Mouse (Mus musculus): ENCODE data around the gene Tars. TPM values are rescaled to one million over a fixed set of nuclear protein-coding genes. Genes with fewer than 3 reads are reported as not detected.

Gene Tars
- total RNA-seq (2021) = 10 to 100 TPM; 24.5 to 27.3 TPM
- long read RNA-seq, experiment 1, full-length matches to known transcripts = 18 of 24 reads
- long read RNA-seq, experiment 1, partial matches to known transcripts = 3 of 24 reads
- long read RNA-seq, experiment 1, other reads (novel, unspliced or antisense) = 3 of 24 reads
- long read RNA-seq, experiment 2, full-length matches to known transcripts = 25 of 33 reads
- long read RNA-seq, experiment 2, partial matches to known transcripts = 2 of 33 reads
- long read RNA-seq, experiment 2, other reads (novel, unspliced or antisense) = 6 of 33 reads

DNA sequence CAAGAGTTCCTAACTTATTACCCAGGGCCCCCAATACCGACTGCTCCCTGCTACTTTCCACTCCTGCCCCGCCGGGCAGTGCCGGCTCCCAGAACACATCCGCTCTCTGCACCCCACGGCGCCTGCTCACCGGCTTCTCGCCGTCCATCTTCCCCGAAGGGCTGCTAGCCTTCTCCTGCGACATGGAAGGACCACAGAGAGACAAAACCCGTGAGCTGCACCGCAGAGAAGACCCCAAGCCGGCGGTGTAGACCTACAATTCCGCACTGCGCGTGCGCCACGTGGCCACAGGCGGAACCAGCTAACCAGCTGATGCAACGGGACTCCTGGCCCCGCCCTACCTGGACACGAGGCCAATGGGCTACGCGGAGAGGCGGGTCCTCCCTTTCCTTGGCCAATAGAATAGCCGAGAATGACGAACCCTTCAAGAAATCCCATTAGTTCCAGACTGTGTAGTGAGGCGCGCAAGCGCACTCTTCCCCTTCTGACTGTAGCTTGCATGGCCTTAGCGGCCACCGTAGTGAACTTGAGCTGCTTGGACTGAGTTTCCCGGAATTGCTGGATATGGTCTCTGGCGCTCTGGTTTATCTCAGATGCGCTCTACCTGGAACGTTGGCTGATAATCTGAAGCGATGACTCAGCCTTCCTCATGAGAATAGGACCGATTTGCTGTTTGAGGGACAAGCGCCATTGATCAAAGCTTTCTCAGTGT is at the start of gene Tars:
Gene Tars (minus strand): TSS at position 310 of the 712 bp plus-strand sequence.
- DNase-seq = peak; percentile 96 to 97
- intact Hi-C loops (cut with DNase I) = loop anchor here (10.0 kb wide), 1 partner anchor 355 kb away; no protein-coding TSS in a partner anchor

DNA sequence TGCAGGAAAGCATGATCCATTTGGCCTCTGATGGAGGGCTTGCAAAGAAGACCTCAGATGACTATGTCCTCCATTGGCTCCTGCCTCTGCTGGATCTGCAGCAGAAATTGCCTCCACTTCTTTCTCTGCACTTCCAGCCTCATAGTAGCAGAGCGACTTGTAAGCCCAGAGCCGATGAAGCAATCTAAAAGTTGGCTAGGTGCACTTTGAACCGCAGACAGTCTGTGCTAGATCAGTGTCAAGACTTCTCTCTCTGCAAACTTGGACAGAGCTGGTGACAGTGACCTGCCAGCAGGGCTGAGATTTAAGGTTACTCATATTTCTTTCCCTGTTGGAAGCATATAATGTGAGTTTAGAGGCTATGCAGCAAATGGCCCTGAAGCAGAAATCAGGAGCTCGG is 37.9 kb upstream of the Tars start:
- peak; percentile 21 for DNase-seq
- intact Hi-C loops (cut with DNase I) = no loop called here

DNA sequence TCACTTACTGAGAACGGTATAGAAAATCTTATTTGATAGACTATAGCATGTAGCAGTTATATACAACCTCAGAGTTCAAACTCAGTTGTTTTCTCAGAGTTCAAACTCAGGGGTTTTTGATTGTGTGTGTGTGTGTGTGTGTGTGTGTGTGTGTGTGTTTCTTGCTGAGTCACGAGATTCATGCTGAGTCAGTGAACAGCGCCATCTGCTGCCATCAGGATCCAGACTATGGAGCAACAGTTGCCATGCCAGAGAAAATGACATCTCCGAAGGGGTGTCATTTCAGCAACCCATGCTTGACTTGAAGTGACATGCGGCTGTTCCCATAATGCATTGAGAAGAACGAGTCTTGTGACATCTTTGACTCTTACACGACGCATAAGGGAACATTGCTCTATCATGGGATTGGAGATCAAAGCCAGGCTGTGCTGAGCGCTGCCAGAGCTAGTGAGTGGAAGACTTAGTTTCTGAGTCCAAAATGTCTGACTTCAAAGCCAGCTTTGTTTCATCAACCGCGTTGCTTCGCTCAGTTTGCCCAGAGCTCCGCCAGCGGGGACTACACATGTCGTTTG is 37.3 kb upstream of the Tars start:
- intact Hi-C loops (cut with DNase I) = no loop called here
- DNase-seq = peak in 1 of 2 experiments; percentile 18

DNA sequence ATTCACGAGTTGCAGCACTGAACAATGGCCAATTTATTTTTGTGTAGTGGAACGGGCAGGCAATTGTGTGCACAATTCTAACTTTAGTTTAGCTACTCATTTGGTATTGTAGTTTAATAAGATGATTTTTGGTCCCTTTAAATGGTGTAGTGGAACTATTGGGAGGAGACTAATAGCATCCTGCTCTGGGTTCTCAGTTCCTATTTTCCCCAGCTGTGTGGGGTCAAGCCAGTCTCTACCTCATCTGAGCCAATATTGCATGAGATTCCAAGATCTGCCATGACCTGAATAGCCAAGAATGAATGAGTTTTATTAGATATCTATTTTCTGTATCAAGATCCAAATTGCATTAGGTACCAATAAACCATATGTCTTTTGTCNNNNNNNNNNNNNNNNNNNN is 27.4 kb upstream of the Tars start:
- intact Hi-C loops (cut with DNase I) = no loop called here
- DNase-seq = no peak

DNA sequence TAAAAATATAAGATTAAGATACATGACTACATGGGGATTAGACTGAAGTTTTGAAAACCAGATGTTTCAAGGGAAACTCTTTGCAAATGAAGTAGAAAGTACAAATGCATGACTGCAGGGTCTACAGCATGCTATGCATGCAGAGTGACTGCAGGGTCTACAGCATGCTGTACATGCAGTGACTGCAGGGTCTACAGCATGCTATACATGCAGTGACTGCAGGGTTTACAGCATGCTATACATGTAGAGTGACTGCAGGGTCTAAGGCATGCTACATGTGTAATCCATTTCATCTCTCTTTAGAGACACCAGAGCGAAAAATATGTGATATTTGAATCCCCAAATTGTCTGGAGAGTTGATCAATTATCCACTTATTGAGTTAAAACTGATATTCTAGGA is 14.0 kb upstream of the Tars start:
- DNase-seq = no peak
- intact Hi-C loops (cut with DNase I) = no loop called here

DNA sequence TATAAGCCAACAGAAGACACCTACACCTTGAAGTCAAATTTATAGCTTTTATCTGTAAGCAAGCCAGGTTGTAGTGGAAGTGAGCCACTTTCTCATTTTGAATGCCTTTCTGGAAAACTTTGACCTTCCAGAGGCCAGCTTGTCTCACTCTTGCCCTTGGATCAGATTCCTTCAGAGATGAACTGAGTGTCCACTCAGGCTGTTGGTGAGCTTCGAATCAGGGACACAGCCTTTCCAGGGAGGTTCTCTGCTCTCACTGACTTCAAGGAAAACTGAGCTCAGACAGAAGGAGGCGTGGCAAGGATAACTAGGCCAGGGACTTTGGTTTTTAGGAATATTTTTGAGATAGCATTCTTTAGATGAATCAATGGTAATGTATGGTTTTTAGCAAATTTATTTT is 13.1 kb upstream of the Tars start:
- DNase-seq = no peak
- intact Hi-C loops (cut with DNase I) = no loop called here

DNA sequence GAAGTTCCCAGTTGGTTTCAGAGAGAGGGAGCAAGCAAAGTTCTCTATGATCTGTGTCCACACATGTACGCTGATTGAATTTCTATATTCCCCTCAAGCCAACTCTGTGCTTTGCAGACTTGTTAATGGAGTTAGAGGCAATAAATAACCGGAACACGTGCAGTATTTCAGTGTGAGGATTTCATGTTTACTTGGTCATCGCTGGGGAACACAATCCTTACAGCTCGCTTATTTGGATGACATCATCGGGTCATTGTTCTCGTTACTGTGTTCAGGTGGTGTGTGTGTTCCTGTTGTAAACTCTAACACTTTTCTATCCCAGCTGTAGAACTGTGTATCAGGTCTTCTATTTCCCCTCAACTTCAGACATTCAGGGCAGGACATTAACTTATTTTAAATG is 12.4 kb upstream of the Tars start:
- intact Hi-C loops (cut with DNase I) = no loop called here
- no peak for DNase-seq

GRCm38 (mm10) chr15:11408155-11408826 is 8.8 kb upstream of the Tars start:
- no peak for DNase-seq
- intact Hi-C loops (cut with DNase I) = loop anchor here (2.0 to 10.0 kb wide), 3 partner anchors 347 to 557 kb away; partner anchors contain the start of gene Npr3

- intact Hi-C loops (cut with DNase I) = loop anchor here (5.0 to 10.0 kb wide), 2 partner anchors 347 to 500 kb away; partner anchors contain the start of gene Npr3
- DNase-seq = peak in 1 of 2 experiments; percentile 33
Observed at GRCm38 (mm10) chr15:11407381-11407780, 7.9 kb upstream of the Tars start.

DNA sequence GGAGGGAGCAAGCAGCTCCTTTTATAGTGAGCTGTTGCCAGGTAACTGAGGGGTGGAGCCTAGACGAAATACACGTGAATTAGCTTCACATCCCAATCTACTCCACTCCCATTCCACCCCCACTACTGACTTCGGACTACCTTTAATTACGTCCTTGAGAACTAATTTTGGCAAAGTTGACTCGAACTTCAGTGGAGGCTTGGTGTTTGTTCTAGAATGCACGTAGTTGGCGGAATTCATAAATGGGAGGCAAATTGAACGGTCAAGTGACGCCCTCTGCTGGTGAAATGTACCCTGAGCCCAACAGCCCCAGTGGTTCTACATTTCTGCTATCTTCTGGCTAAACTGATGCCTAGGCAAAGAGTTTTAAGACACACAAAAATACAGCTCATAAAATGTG is 7.3 kb upstream of the Tars start:
- no peak for DNase-seq
- intact Hi-C loops (cut with DNase I) = loop anchor here (5.0 to 10.0 kb wide), 2 partner anchors 348 to 501 kb away; partner anchors contain the start of gene Npr3

DNA sequence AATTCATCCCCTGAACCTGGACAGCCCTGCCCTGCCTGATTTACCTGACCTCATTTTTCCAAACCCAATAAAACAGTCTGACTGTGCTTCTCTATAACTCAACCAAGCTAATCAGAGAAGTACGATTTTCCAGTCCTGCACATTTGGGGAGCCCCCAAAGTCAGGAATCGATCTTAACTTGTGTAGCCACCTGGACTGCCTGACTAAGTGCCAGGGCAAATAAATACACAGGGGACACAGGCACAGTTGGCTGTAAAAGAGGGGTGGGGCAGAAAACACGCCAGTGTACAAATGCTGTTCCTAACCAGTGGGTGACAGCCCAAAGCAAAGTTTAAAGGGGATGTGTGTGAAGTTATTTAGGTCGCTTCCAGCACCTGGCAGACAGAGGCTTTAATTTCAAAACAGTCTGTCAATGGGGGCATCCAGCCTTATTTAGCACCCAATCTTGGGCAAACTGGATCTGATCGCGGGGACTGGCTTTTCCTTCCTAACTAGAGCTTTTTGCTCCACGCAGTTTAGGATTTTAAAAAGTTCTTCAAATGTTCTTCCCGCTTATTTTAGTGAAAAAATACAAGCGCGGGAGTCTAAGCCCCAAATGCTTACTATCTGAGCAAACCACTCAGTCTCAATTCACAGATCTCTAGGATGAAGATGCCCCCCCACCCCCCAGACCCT is 652 bp downstream of the Tars start:
- intact Hi-C loops (cut with DNase I) = no loop called here

GRCm38 (mm10) chr15:11396421-11396820 is 3.0 kb downstream of the Tars start:
- DNase-seq = no peak
- intact Hi-C loops (cut with DNase I) = no loop called here

More for the DNA sequence above, 652 bp downstream of the Tars start:
- DNase-seq = no peak

- no peak for DNase-seq
- intact Hi-C loops (cut with DNase I) = no loop called here
Observed at GRCm38 (mm10) chr15:11392903-11393302, 6.6 kb downstream of the Tars start.

DNA sequence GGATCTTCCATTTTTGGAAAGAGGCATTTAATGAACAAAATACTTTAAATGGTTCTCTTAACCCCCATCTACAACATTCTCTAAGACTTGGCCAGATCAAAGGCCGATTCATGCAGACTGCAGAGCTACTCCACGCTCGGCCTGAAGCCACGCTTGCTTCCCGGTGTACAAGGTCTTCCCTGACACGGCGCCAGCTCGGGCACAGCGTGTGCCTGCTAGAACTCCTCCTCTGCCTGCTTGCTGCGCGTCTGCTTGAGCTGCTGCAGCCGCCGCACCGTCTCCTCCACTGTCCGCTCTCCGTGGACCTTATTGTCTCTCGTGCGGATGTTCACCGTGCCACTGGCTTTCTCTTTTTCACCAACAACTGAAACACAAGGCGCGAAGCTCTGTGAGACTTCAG is 15.7 kb downstream of the Tars start:
- intact Hi-C loops (cut with DNase I) = no loop called here

DNA sequence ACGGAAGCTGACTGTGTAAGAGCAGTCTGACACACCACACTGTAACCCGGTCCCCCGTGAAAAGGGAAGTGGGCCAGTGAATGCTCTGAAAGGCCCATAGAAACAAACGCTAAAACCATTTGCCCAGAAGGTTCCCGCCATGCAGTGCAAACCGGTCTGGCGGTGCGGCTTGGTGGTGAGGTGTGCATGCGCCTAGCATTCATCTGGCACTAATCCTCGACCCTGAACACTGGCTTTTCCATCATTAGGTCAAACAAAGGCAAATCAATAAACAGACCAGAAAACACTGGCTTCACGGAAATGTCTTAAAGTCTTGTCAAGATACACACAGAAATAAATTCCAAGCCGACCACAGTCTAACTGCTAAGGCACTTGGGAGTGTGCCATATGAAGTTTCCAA is 16.9 kb downstream of the Tars start:
- DNase-seq = no peak
- intact Hi-C loops (cut with DNase I) = no loop called here

More for the DNA sequence above, 15.7 kb downstream of the Tars start:
- no peak for DNase-seq

GRCm38 (mm10) chr15:11380616-11381015 is 18.8 kb downstream of the Tars start:
- intact Hi-C loops (cut with DNase I) = loop anchor here (2.0 kb wide), 2 partner anchors 344 to 460 kb away; partner anchors contain the start of gene Rxfp3

GRCm38 (mm10) chr15:11380087-11380530 is 19.4 kb downstream of the Tars start:
- intact Hi-C loops (cut with DNase I) = loop anchor here (2.0 kb wide), 2 partner anchors 343 to 459 kb away; partner anchors contain the start of gene Rxfp3

More at GRCm38 (mm10) chr15:11380616-11381015, 18.8 kb downstream of the Tars start:
- no peak for DNase-seq

DNA sequence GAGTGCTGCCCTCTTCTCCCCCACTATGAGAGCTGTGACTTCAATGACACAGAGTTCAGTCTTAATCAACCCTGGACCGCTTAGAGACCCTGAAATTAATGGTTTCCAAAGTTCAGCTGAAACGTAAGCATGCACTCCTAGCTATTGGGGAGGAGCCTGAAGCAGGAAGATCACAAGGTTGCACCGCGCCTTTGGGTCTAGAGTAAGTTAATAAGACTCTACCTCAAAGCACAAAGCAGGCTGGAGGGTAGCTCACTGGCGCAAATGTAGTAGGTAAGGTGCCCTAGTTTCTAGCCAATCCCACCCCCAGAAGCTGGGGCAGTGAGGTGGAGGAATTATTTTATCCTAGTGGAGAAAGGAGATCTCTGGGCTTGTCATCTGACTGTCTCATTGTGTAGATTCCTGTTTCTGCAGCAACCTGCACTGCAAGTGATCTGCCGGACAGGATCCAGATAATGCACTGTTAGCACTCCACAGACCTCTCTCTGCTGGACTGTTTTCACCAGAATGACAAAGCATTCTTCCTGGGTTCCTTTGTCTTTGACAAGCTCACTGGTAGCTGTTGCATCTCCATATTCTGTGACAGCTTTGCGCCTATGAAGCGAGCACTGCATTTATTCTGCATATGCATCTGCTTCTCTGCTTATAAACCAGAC is 19.9 kb downstream of the Tars start:
- no peak for DNase-seq
- intact Hi-C loops (cut with DNase I) = loop anchor here (2.0 kb wide), 2 partner anchors 343 to 459 kb away; partner anchors contain the start of gene Rxfp3

More at GRCm38 (mm10) chr15:11380087-11380530, 19.4 kb downstream of the Tars start:
- DNase-seq = no peak

DNA sequence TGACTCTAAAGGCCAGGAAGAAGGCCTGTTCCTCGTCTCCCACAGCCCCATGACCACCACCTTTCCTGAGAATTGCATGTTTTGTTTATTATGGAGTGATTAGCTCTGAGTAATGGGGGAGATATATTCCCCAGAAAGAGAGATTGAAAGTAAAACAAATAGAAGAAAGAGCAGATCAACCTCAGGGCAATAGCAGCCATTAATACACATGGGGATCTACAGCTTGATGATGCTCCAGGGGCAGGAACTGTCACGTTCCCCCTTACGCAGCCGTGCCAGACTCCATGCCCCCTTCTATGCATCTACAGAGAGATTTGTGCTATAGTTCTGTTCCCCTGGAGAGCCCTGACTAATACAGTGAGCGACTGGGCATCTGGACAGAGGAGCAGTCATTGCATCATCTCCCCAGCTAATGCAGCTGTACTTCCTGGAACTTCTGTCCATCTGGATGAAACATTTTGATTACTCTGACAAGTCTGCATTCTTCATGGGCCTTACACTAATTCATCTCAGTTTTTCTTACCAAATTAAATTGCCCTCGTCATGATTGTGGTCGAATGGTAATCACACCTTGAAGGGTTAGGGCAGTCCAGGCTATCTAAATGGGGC is 28.9 kb downstream of the Tars start:
- intact Hi-C loops (cut with DNase I) = no loop called here
- DNase-seq = no peak

Measured in gastrocnemius, postnatal 36 days (tissue).